Mouse (Mus musculus): ENCODE results near the gene Myl9.

DNA sequence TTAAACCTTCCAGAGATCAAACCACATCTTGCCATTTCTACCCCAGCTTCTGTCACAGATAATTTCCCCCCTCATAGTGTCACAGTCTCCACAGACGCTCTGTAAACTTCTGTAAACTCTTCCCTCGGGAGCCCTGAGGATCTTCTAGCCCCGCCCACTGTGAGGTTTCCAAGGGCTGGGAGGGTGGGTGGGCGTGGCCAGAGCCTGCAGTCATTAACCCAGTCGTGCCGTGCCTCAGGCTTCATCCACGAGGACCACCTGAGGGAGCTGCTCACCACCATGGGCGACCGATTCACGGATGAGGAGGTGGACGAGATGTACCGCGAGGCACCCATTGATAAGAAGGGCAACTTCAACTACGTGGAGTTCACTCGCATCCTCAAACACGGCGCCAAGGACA is 5.5 kb downstream of the Myl9 start:
- TF ChIP-seq CTCF (IDR thresholded peaks at IDR 0.05; ENCODE audit: control insufficient read depth, insufficient read depth, insufficient read length), result no peak
- TF ChIP-seq MYOD1 (IDR thresholded peaks at IDR 0.05; ENCODE audit: control insufficient read depth, insufficient read length, low read depth), result no peak

Measured in C2C12 (cell line).